Mouse (Mus musculus) CH12.LX (cell line): ENCODE data around the gene Sptb. TPM values are rescaled to one million over a fixed set of nuclear protein-coding genes. Genes with fewer than 3 reads are reported as not detected.

Experiments used
- DNase-seq: peaks from one replicate; pipeline ENCODE4 v3.0.0-alpha.2; 2013; ENCODE audit errors: extremely low read depth
- H3K27ac ChIP-seq: 2 replicates; pipeline ENCODE4 v1.5.1; 2012; ENCODE audit warnings: low read depth, mild to moderate bottlenecking, control low read depth, moderate library complexity; ENCODE audit not compliant: insufficient read depth
- H3K27me3 ChIP-seq: replicated peaks from 2 replicates; pipeline ENCODE3; 2012; ENCODE audit warnings: inconsistent platforms
- H3K36me3 ChIP-seq, 2 experiments: replicated peaks in 1 of 2; 2 replicates each; pipeline versions ENCODE3 to v1.6.1; 2012; ENCODE audit warnings: inconsistent platforms in 1 of 2, low read length in 1 of 2, mild to moderate bottlenecking in 1 of 2, mixed read lengths in 1 of 2, moderate library complexity in 1 of 2; ENCODE audit not compliant: control insufficient read depth in 1 of 2, insufficient read depth in 1 of 2
- H3K4me1 ChIP-seq, 2 experiments: 2 replicates each; pipeline ENCODE4 v1.6.1; 2012; ENCODE audit warnings: inconsistent platforms in 1 of 2, moderate library complexity in 1 of 2; ENCODE audit not compliant: insufficient read depth in 2 of 2, control insufficient read depth in 1 of 2
- H3K4me2 ChIP-seq: 2 replicates; pipeline ENCODE4 v1.6.1; 2012; ENCODE audit warnings: low read depth, mild to moderate bottlenecking, control low read depth; ENCODE audit not compliant: poor library complexity, insufficient read depth, severe bottlenecking
- H3K4me3 ChIP-seq, 3 experiments: fragments of 150-350 bp in 1 of 3; sonication (generic) in 1 of 3; replicated peaks in 1 of 3; 2 replicates each; pipeline versions ENCODE3 to v1.5.1; 2011 to 2012; ENCODE audit warnings: low read depth in 2 of 3, low read length in 2 of 3, mild to moderate bottlenecking in 2 of 3, moderate library complexity in 2 of 3, control low read depth in 1 of 3, improper control_type of control experiment in 1 of 3, inconsistent platforms in 1 of 3, mixed read lengths in 1 of 3; ENCODE audit not compliant: poor library complexity in 1 of 3
- H3K79me2 ChIP-seq: replicated peaks from 2 replicates; pipeline ENCODE4 v1.6.1; 2012; ENCODE audit warnings: mild to moderate bottlenecking, moderate library complexity; ENCODE audit not compliant: control insufficient read depth, poor library complexity, insufficient read depth, severe bottlenecking; ENCODE audit errors: extremely low read depth
- H3K9ac ChIP-seq: 2 replicates; pipeline ENCODE4 v1.6.1; 2012; ENCODE audit warnings: low read depth, mild to moderate bottlenecking, control low read depth, moderate library complexity; ENCODE audit not compliant: insufficient read depth
- H3K9me3 ChIP-seq: replicated peaks from 2 replicates; pipeline ENCODE3; 2012; ENCODE audit warnings: low read length, inconsistent platforms, mixed read lengths
- BHLHE40 ChIP-seq: IDR thresholded peaks from 2 replicates; pipeline ENCODE4 v1.6.1; 2011; ENCODE audit warnings: mild to moderate bottlenecking, low read depth, low read length, improper control_type of control experiment
- ELF1 ChIP-seq: IDR thresholded peaks from 2 replicates; pipeline ENCODE4 v1.6.1; 2014; ENCODE audit warnings: low read depth, mild to moderate bottlenecking, inconsistent platforms, low read length, improper control_type of control experiment
- EP300 ChIP-seq: IDR thresholded peaks from 2 replicates; pipeline ENCODE4 v1.6.1; 2011; ENCODE audit warnings: low read length, improper control_type of control experiment
- GABPA ChIP-seq: IDR thresholded peaks from 2 replicates; pipeline ENCODE4 v1.6.1; 2012; ENCODE audit warnings: low read depth, low read length, improper control_type of control experiment, inconsistent platforms; ENCODE audit not compliant: insufficient replicate concordance
- IRF4 ChIP-seq: IDR thresholded peaks from 2 replicates; pipeline ENCODE4 v1.6.1; 2014; ENCODE audit warnings: low read depth, mild to moderate bottlenecking, inconsistent platforms, low read length, improper control_type of control experiment
- JUN ChIP-seq: IDR thresholded peaks from 2 replicates; pipeline ENCODE4 v1.6.1; 2011; ENCODE audit warnings: low read depth, mild to moderate bottlenecking, low read length, improper control_type of control experiment, moderate library complexity; ENCODE audit not compliant: insufficient read depth
- JUND ChIP-seq: conservative IDR thresholded peaks from 2 replicates; pipeline ENCODE4 v1.6.1; 2011; ENCODE audit warnings: low read depth, low read length, improper control_type of control experiment
- KAT2A ChIP-seq: IDR thresholded peaks from 2 replicates; pipeline ENCODE4 v1.6.1; 2012; ENCODE audit warnings: low read length, improper control_type of control experiment, inconsistent platforms; ENCODE audit not compliant: insufficient replicate concordance
- MEF2A ChIP-seq: IDR thresholded peaks from 2 replicates; pipeline ENCODE4 v1.6.1; 2014; ENCODE audit warnings: low read depth, mild to moderate bottlenecking, inconsistent platforms, low read length, improper control_type of control experiment, borderline replicate concordance
- MYC ChIP-seq: IDR thresholded peaks from 2 replicates; pipeline ENCODE4 v1.6.1; 2011; ENCODE audit warnings: low read depth, mild to moderate bottlenecking, improper control_type of control experiment, low read length
- NRF1 ChIP-seq: IDR thresholded peaks from 2 replicates; pipeline ENCODE4 v1.6.1; 2014; ENCODE audit warnings: low read depth, mild to moderate bottlenecking, inconsistent platforms, low read length, improper control_type of control experiment, moderate library complexity
- PAX5 ChIP-seq: IDR thresholded peaks from 2 replicates; pipeline ENCODE4 v1.6.1; 2012; ENCODE audit warnings: low read length, inconsistent platforms, mixed read lengths
- RAD21 ChIP-seq: IDR thresholded peaks from 2 replicates; pipeline ENCODE4 v1.6.1; 2011; ENCODE audit warnings: low read depth, mild to moderate bottlenecking, low read length, improper control_type of control experiment, moderate library complexity
- RCOR1 ChIP-seq: conservative IDR thresholded peaks from 2 replicates; pipeline ENCODE4 v1.6.1; 2012; ENCODE audit warnings: low read depth, mild to moderate bottlenecking, inconsistent platforms, low read length, improper control_type of control experiment
- SIN3A ChIP-seq: IDR thresholded peaks from 2 replicates; pipeline ENCODE4 v1.6.1; 2012; ENCODE audit warnings: low read length, improper control_type of control experiment, inconsistent platforms
- TBP ChIP-seq: conservative IDR thresholded peaks from 2 replicates; pipeline ENCODE4 v1.6.1; 2011; ENCODE audit warnings: low read depth, low read length, improper control_type of control experiment
- UBTF ChIP-seq: IDR thresholded peaks from 2 replicates; pipeline ENCODE4 v1.6.1; 2012; ENCODE audit warnings: low read depth, mild to moderate bottlenecking, inconsistent platforms, low read length, improper control_type of control experiment, moderate library complexity
- USF1 ChIP-seq: IDR thresholded peaks from 2 replicates; pipeline ENCODE4 v1.6.1; 2014; ENCODE audit warnings: low read depth, mild to moderate bottlenecking, inconsistent platforms, low read length, improper control_type of control experiment
- ZC3H11A ChIP-seq: IDR thresholded peaks from 2 replicates; pipeline ENCODE4 v1.6.1; 2012; ENCODE audit warnings: low read depth, mild to moderate bottlenecking, inconsistent platforms, low read length, improper control_type of control experiment
- ZKSCAN1 ChIP-seq: IDR thresholded peaks from 2 replicates; pipeline ENCODE4 v1.6.1; 2012; ENCODE audit warnings: low read depth, inconsistent platforms, low read length, improper control_type of control experiment, borderline replicate concordance
- ZMIZ1 ChIP-seq: IDR thresholded peaks from 2 replicates; pipeline ENCODE4 v1.6.1; 2012; ENCODE audit warnings: low read depth, mild to moderate bottlenecking, inconsistent platforms, low read length, improper control_type of control experiment
- ZNF384 ChIP-seq: IDR thresholded peaks from 2 replicates; pipeline ENCODE4 v1.6.1; 2012; ENCODE audit warnings: low read depth, low read length, improper control_type of control experiment, inconsistent platforms
- dilution Hi-C: fragments of 300-500 bp; cut with MboI; formaldehyde crosslinking; loops from 2 replicates; pipeline ENCODE4 v1.14.3; 2020; ENCODE audit warnings: low sequenced_read_pairs; ENCODE audit not compliant: extremely low pct_unique_long_range_greater_than_20kb, extremely low pct_ligation_motif_present
- in situ Hi-C: fragments of 300-500 bp; cut with MboI; formaldehyde crosslinking; loops from 3 replicates; pipeline ENCODE4 v1.14.3; 2019; ENCODE audit warnings: low sequenced_read_pairs, low pct_ligation_motif_present, low pct_unique_long_range_greater_than_20kb, mixed read lengths
- polyA plus RNA-seq: library from polyadenylated mRNA; unstranded; fragments of >175 nt; gene quantifications from 2 replicates; pipeline ENCODE4 v1.2.1, GENCODE M21; 2012; ENCODE audit warnings: low read depth; ENCODE audit not compliant: insufficient read length
- total RNA-seq, 2 experiments: library from RNA; depleted of rRNA; stranded (reverse); fragments of 300-350 nt in 1 of 2; fragments of >200 nt in 1 of 2; gene quantifications; 2 replicates each; pipeline ENCODE4 v1.2.3; 2012 to 2014

Sptb gene
- total and polyA plus RNA-seq, 3 experiments: 0.03 to 0.04 (median 0.04) TPM

- Histone ChIP-seq H3K4me1 (peaks cover 12 to 41% of the 10 kb centered on the region in 2 experiments), H3K79me2 (no peaks in the 10 kb centered on the region), H3K9me3 (no peaks in the 10 kb centered on the region), H3K27me3 (no peaks in the 10 kb centered on the region), H3K4me3 (no peak overlapping the region), H3K27ac (no peak overlapping the region), H3K36me3 (peaks cover 0 to 5% of the 10 kb centered on the region in 2 experiments), H3K4me2 (no peak overlapping the region)
- in situ Hi-C loops: no loop called here
- DNase-seq: no peak
- no peak for TF ChIP-seq MYC
- TF ChIP-seq, all 38 proteins: peak for 0
- no peak overlapping the region for H3K9ac ChIP-seq
- dilution Hi-C loops: no loop called here
Measured at GRCm38 (mm10) chr12:76556745-76557389, 153.5 kb downstream of the Sptb start.

GRCm38 (mm10) chr12:76556187-76556586 lies 154.2 kb downstream of the Sptb start:
- no peak for DNase-seq
- H3K27ac ChIP-seq: no peak overlapping the region
- no peaks in the 10 kb centered on the region for H3K27me3 ChIP-seq
- H3K4me3 ChIP-seq: no peak overlapping the region
- TF ChIP-seq EP300 (no peak), ZMIZ1 (no peak), ZNF384 (no peak), ZC3H11A (no peak), SIN3A (no peak), PAX5 (no peak), UBTF (no peak), ZKSCAN1 (no peak), GABPA (no peak), TBP (no peak)
- TF ChIP-seq, all 38 proteins: peak for 0
- H3K9me3 ChIP-seq: no peaks in the 10 kb centered on the region
- H3K4me2 ChIP-seq: no peak overlapping the region
- no peaks in the 10 kb centered on the region for H3K79me2 ChIP-seq
- in situ Hi-C loops (no loop called here), dilution Hi-C loops (no loop called here)
- H3K36me3 ChIP-seq: peaks cover 0 to 5% of the 10 kb centered on the region in 2 experiments
- peaks cover 12 to 42% of the 10 kb centered on the region in 2 experiments for H3K4me1 ChIP-seq
- no peak overlapping the region for H3K9ac ChIP-seq

- Histone ChIP-seq H3K36me3 (peaks cover 0 to under 1% of the 10 kb centered on the region in 2 experiments), H3K4me3 (no peak overlapping the region), H3K79me2 (no peaks in the 10 kb centered on the region), H3K9ac (no peak overlapping the region), H3K27me3 (no peaks in the 10 kb centered on the region), H3K27ac (no peak overlapping the region), H3K4me2 (no peak overlapping the region), H3K4me1 (peaks cover 12 to 42% of the 10 kb centered on the region in 2 experiments), H3K9me3 (no peaks in the 10 kb centered on the region)
- TF ChIP-seq RCOR1 (no peak), BHLHE40 (no peak), MEF2A (no peak), USF1 (no peak), JUN (no peak), NRF1 (no peak), JUND (no peak), IRF4 (no peak), RAD21 (no peak), KAT2A (no peak), ELF1 (no peak)
- in situ Hi-C loops (no loop called here), dilution Hi-C loops (no loop called here)
- DNase-seq: no peak
Measured at GRCm38 (mm10) chr12:76554871-76555386, 155.4 kb downstream of the Sptb start.
